Mouse (Mus musculus) liver, adult 2 months (tissue): ENCODE data around the gene Nepn.

Source experiments
- CTCF ChIP-seq: fragments of 200-500 bp; IDR thresholded peaks from 2 replicates; pipeline ENCODE4 v1.5.1; 2011; ENCODE audit warnings: low read depth, low read length, control low read depth
- POLR2A ChIP-seq: fragments of 200-500 bp; IDR thresholded peaks from 2 replicates; pipeline ENCODE4 v1.6.1; 2011; ENCODE audit warnings: low read length, control low read depth; ENCODE audit not compliant: insufficient read depth; ENCODE audit errors: extremely low read depth

- TF ChIP-seq CTCF (no peak), POLR2A (no peak)
These were observed 30.6 kb downstream of the Nepn start for GRCm38 (mm10) chr10:52419402-52419801.
